Mouse (Mus musculus): Measurements from ENCODE around the gene Crybg2.

Gene Crybg2

GRCm38 (mm10) chr4:134094004-134094564 is 33.5 kb downstream of the Crybg2 start:
- no peak for DNase-seq (ENCODE audit: low read depth, low spot score)

GRCm38 (mm10) chr4:134094923-134095547 is 34.4 kb downstream of the Crybg2 start, which contains the start of gene Cd52:
Cd52 (minus strand) TSS chr4:134095082.
- no peak for DNase-seq (ENCODE audit: low read depth, low spot score)

GRCm38 (mm10) chr4:134096120-134096519 is 35.5 kb downstream of the Crybg2 start:
- no peak for DNase-seq (ENCODE audit: low read depth, low spot score)

DNA sequence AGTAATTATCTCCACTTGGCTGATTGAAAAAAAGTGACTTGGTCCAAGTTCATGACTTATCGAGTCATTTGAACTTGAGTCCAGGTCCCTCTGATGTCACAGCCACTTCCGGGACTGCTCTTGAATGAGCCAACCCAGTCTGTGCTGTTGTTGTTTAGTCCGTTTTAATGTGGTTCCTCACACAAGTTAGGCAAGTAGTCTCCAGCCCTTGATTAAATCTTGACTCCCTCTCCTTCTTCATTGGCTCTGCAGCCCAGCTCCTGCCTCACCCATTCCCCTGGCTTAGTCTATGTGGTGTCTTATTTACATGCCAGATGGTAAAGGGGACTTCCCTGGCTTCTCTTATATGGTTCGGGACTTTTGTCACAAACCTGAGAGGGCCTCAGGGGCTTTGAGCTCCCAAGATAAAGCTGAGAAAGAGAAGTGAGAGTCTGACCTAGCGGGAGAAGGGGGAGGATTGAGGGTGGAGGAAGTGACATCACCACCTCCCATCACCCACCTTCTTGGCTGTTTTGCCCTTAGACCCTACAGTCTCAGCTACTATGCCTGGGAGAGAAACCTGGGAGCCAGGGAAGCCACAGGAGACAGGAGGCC is 36.5 kb downstream of the Crybg2 start:
- no peak for DNase-seq (ENCODE audit: low read depth, low spot score)

DNA sequence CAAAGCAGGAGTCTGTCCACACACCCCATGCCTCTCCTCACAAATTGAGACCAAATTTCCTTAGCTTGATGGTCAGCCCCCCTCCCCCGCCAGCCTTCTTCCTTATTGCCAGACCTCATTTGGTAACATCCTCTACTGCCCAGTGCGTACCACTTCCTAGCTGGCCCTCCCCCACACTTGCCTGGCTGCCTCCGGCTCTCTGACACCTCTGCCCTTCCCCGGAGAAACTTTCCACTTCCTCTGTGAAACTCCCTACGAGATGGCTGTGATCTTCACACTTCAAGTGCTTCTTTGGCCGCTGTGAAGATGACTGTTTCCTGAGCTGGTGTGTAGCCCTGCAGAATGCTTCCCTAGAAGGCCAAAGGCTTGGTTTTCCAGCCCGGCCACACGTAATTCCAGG is 38.0 kb downstream of the Crybg2 start:
- no peak for DNase-seq (ENCODE audit: low read depth, low spot score)

DNA sequence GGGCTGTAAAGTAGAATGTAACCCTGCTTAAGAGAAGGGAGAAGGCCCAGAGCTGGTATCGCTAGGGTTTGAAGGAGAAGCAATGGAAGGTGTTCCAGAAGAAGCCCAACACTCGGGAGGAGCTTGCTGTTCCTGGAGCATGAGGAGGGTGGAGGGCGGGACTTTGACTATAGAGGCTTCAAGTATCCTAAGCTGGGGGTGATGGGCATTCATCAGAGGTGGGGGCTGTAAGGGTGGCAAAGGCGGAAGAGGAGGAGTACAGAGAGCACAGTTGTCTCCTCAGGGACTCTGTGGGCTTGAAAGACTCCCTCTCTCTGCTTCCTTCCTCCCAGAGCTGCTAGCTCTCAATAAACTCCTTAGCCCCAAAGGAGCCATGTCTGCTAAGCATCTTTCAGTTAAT is 39.6 kb downstream of the Crybg2 start:
- DNase-seq (ENCODE audit: low read depth, low spot score): no peak

DNA sequence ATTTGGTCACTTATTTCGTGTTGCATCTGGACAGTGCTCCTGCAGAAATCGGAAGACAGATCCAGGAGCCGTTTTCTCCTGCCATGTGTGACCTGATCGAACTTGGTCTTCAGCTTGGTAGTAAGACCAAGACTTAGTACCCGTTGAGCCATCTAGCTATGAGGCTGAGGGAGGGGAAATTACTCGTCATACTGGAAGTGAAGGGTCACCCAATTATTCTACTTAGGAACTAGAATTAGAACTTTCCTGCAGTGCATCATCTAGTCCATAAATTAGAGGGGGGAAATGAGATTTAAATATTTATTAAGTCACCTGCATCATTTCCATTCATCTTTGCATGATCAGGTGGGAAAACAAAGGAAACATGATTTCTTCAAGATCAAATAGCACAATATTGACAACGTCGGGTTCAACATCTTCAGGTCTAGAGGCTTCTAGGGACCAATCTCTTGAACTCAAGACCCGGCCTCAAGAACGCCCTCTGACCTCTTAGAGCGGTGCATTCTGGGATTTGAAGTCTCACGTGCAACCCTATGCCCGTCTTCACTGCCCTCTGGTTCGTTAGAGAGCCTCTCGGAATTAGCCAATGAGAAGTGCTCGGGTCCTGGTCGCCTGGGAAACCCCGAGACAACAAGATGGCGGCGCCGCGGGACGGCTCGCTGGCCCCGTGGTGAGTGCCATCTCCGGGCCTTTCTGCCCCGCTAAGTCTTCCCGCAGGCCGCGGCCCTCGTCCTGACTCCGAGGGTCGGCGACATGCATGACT is 41.5 kb downstream of the Crybg2 start, which contains the start of gene Ubxn11:
TSS of gene Ubxn11 (plus strand) at position 592 of the 763 bp plus-strand sequence.
- DNase-seq (ENCODE audit: low read depth, low spot score): peak; percentile 96

GRCm38 (mm10) chr4:134102742-134103119 is 42.1 kb downstream of the Crybg2 start:
- DNase-seq (ENCODE audit: low read depth, low spot score): no peak

DNA sequence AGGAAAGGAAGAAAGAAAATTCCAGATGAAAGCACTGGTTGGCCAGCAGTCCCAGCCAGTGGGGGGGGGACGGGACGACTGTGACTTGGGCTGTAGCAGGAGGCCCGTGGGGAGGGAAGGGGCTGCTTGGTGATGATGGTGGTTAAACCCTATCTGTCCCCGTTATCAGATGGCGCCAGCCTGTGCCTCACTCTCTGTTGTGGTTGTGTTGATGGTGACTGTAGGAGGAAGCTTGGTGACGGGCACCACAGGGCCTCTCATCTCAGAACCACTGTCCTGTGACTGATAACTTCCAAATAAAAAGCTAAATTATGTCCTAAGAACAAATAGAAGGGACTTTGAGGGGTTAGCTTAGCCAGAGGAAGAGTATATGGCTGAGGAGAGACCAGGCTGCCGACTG is 45.5 kb downstream of the Crybg2 start:
- no peak for DNase-seq (ENCODE audit: low read depth, low spot score)

DNA sequence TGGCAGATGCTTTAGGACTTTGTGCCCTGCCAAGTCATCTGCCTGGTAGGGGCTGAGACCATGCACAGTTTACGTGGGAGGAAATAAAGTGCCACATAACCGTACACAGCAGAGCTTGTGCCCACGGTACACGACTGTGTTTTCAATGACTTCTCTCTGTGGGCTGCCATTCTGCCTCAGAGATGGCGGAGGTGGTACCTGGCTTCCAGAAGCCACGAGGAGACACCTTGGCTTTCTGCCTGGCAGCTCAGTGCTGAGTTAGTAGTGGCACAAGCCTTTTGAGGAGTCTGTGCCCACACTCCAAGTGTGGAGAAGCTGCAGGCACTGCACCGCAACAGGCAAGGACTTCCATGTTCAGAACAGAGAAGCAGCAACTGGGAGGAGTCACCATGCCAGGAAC is 47.1 kb downstream of the Crybg2 start:
- no peak for DNase-seq (ENCODE audit: low read depth, low spot score)

DNA sequence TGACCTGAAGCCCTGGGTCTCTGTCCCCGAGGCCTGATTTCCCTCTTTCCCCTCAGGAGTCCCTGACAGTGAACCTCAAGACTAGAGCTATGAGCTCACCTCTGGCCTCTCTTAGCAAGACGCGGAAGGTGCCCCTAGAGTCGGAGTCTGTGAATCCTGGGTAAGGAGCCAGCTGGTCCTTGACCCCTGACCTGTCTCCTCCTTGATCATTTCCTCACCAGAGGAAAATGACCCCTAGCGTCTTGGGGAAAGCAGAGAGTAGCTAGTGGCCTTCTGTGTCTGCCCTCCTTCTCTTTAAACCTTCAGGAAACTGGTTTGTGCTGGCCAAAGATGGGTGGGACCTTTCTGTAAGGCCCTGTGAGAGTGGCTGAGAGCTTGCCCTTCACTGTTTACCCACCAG is 47.6 kb downstream of the Crybg2 start:
- peak; percentile 27 for DNase-seq (ENCODE audit: low read depth, low spot score)

GRCm38 (mm10) chr4:134110653-134111052 is 50.0 kb downstream of the Crybg2 start:
- DNase-seq (ENCODE audit: low read depth, low spot score): peak; percentile 30

GRCm38 (mm10) chr4:134112403-134112802 is 51.8 kb downstream of the Crybg2 start:
- DNase-seq (ENCODE audit: low read depth, low spot score): no peak

GRCm38 (mm10) chr4:134113356-134113994 is 52.9 kb downstream of the Crybg2 start:
- DNase-seq (ENCODE audit: low read depth, low spot score): peak; percentile 60

DNA sequence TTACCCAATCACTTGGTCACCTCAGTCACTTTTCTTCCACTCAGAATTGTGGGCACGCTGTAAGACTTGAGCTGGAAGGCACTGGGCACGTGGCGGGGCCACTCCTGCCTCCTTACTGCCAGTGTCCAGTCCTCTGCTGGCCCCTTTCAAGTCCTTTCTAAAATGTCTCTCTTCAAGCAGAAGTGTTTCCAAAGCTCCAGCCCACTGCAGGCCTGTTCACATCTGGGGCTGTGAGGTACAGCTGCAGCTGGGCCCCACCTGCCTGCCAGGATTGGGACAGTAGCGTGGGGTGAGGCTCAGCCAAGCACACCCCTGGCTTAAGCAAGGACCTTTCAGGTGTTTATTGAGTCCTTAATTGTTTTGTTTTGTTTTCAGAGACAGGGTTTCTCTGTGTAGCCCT is 53.4 kb downstream of the Crybg2 start:
- DNase-seq (ENCODE audit: low read depth, low spot score): no peak

DNA sequence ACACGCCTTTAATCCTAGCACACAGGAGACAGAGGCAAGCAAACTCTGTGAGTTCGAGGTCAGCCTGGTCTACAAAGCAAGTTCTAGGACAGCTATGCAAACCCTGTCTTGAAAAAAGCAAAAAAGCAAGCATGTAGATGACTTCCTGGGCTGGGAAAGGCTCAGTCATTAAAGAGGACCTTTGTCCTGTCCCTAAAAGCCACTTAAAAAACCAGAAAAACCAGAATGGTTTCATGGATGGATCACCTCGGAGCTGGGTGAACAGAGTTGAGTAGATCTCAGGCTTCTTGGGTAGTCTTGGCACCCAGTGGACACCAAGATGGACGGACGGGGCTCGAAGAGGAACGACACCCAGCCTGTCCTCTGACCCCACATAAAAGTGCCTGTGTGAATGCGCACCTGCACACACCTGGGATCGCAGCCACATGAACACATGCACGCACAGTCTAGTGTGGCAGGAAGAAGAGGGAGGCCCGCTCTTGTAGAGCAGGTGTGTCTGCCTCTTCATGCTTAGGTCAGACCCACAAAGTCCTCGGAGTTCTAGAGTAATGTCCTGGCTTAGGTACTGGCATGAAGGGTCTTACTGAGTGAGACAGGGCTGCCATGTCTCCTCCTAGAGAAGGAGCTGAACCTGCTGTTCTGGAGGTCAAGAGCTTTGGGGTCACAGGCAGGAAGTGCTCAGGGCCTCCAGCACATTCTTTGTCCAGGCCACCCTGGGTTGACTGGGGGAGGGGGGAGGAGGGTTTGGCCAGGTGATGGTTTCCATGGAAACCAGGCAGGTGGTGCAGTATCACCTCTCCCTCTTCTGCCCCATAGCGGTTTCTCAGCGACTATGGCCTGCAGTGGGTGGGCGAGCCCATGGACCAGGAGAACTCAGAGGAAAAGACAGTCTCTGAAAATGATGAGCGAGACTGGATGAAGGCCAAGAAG is 54.9 kb downstream of the Crybg2 start:
- peak; percentile 69 for DNase-seq (ENCODE audit: low read depth, low spot score)

GRCm38 (mm10) chr4:134116501-134116900 is 55.9 kb downstream of the Crybg2 start:
- peak; percentile 73 for DNase-seq (ENCODE audit: low read depth, low spot score)

GRCm38 (mm10) chr4:134117012-134117411 is 56.4 kb downstream of the Crybg2 start:
- peak; percentile 89 for DNase-seq (ENCODE audit: low read depth, low spot score)

GRCm38 (mm10) chr4:134118126-134118800 is 57.6 kb downstream of the Crybg2 start:
- DNase-seq (ENCODE audit: low read depth, low spot score): peak; percentile 63

- peak; percentile 66 for DNase-seq (ENCODE audit: low read depth, low spot score)
Observed at GRCm38 (mm10) chr4:134119042-134119441, 58.4 kb downstream of the Crybg2 start.

Data from ZHBTc4 (cell line).